Mouse (Mus musculus) heart, embryonic 10.5 days (tissue): ENCODE results near the gene a. TPM values are rescaled to one million over a fixed set of nuclear protein-coding genes. Genes with fewer than 3 reads are reported as not detected.

Experiments used
- DNase-seq: peaks from one replicate; pipeline ENCODE4 v3.0.0-alpha.2; 2017; ENCODE audit warnings: low spot score
- H3K27ac ChIP-seq: fragments of 300-500 bp; sonication (generic); 2 replicates; pipeline ENCODE4 v1.5.1; 2016; ENCODE audit warnings: mild to moderate bottlenecking
- H3K27me3 ChIP-seq: fragments of 300-500 bp; sonication (generic); 2 replicates; pipeline ENCODE4 v1.6.1; 2016; ENCODE audit warnings: mild to moderate bottlenecking; ENCODE audit not compliant: poor library complexity, insufficient read depth, severe bottlenecking
- H3K36me3 ChIP-seq: fragments of 300-500 bp; sonication (generic); 2 replicates; pipeline ENCODE4 v1.6.1; 2016; ENCODE audit warnings: mild to moderate bottlenecking, moderate library complexity
- H3K4me1 ChIP-seq: fragments of 300-500 bp; sonication (generic); 2 replicates; pipeline ENCODE4 v1.6.1; 2016; ENCODE audit warnings: mild to moderate bottlenecking
- H3K4me3 ChIP-seq: fragments of 300-500 bp; sonication (generic); 2 replicates; pipeline ENCODE4 v1.5.1; 2016; ENCODE audit warnings: mild to moderate bottlenecking, moderate library complexity
- H3K9me3 ChIP-seq: fragments of 300-500 bp; sonication (generic); 2 replicates; pipeline ENCODE4 v1.6.1; 2016; ENCODE audit warnings: mild to moderate bottlenecking, moderate library complexity
- WGBS: fragments of 180-500 bp; shearing (Covaris S2); methylation state at CpG from one replicate; pipeline ENCODE4 v1.1.7; 2016; 5-methylcytosine and 5-hydroxymethylcytosine counted together
- polyA plus RNA-seq: library from polyadenylated mRNA; unstranded; fragments of >200 nt; fragmentation: Nextera tagmentation; extraction: Ambion mirVana; gene quantifications from 2 replicates; pipeline ENCODE4 v1.2.1, GENCODE M21; 2016

a gene
- polyA plus RNA-seq, 1 experiment from 2014 or later: 2.5 TPM

- WGBS: 66% methylated on average over 6 of the region's 6 CpGs
These were observed 1.8 kb upstream of the a start for GRCm38 (mm10) chr2:154789381-154789780.

GRCm38 (mm10) chr2:154789977-154790655 lies 1.1 kb upstream of the a start:
- no peak for DNase-seq
- H3K27ac ChIP-seq: peak overlapping the region; percentile 98
- no peaks in the 10 kb centered on the region for H3K36me3 ChIP-seq
- WGBS: 6% methylated on average over 14 of the region's 14 CpGs
- H3K27me3 ChIP-seq: no peaks in the 10 kb centered on the region
- H3K4me1 ChIP-seq: peaks cover 58% of the 10 kb centered on the region
- H3K4me3 ChIP-seq: peak overlapping the region; percentile 89
- H3K9me3 ChIP-seq: no peaks in the 10 kb centered on the region

More at GRCm38 (mm10) chr2:154789381-154789780, 1.8 kb upstream of the a start:
- Histone ChIP-seq H3K4me1 (peaks cover 50% of the 10 kb centered on the region), H3K27ac (no peak overlapping the region; the same call in 1 of the 2 replicates), H3K4me3 (no peak overlapping the region), H3K36me3 (no peaks in the 10 kb centered on the region), H3K27me3 (no peaks in the 10 kb centered on the region), H3K9me3 (no peaks in the 10 kb centered on the region)
- DNase-seq: no peak

GRCm38 (mm10) chr2:154791661-154792642 lies 750 bp downstream of the a start:
- Histone ChIP-seq H3K9me3 (no peaks in the 10 kb centered on the region), H3K4me1 (peaks cover 60% of the 10 kb centered on the region), H3K4me3 (peak overlapping the region; percentile 89), H3K27me3 (no peaks in the 10 kb centered on the region), H3K36me3 (no peaks in the 10 kb centered on the region), H3K27ac (peak overlapping the region; percentile 98)
- peak; percentile 88 for DNase-seq
- under 1% methylated on average over 67 of the region's 67 CpGs for WGBS

GRCm38 (mm10) chr2:154803372-154803771 lies 12.2 kb downstream of the a start:
- Histone ChIP-seq H3K27ac (no peak overlapping the region), H3K27me3 (no peaks in the 10 kb centered on the region), H3K4me3 (no peak overlapping the region), H3K9me3 (no peaks in the 10 kb centered on the region), H3K4me1 (peaks cover 23% of the 10 kb centered on the region), H3K36me3 (0 out of 2 replicates have a peak, but pooled peaks cover 6% of the 10 kb centered on the region)
- DNase-seq: no peak
- 87% methylated on average over 1 of the region's 1 CpGs for WGBS

- Histone ChIP-seq H3K4me3 (no peak overlapping the region), H3K27me3 (no peaks in the 10 kb centered on the region), H3K36me3 (0 out of 2 replicates have a peak, but pooled peaks cover 6% of the 10 kb centered on the region), H3K27ac (no peak overlapping the region), H3K9me3 (no peaks in the 10 kb centered on the region), H3K4me1 (peaks cover 26% of the 10 kb centered on the region)
- DNase-seq: no peak
- 57% methylated on average over 4 of the region's 4 CpGs for WGBS
These were observed 12.6 kb downstream of the a start for GRCm38 (mm10) chr2:154803845-154804244.

GRCm38 (mm10) chr2:154807689-154808088 lies 16.5 kb downstream of the a start:
- DNase-seq: no peak
- no peak overlapping the region for H3K4me3 ChIP-seq
- H3K4me1 ChIP-seq: peaks cover 33% of the 10 kb centered on the region
- no peak overlapping the region for H3K27ac ChIP-seq
- H3K27me3 ChIP-seq: no peaks in the 10 kb centered on the region
- no peaks in the 10 kb centered on the region for H3K9me3 ChIP-seq
- no peaks in the 10 kb centered on the region for H3K36me3 ChIP-seq
- WGBS: 74% methylated on average over 1 of the region's 1 CpGs

GRCm38 (mm10) chr2:154809107-154809762 lies 18.0 kb downstream of the a start:
- DNase-seq: no peak
- H3K4me1 ChIP-seq: peaks cover 29% of the 10 kb centered on the region
- no peaks in the 10 kb centered on the region for H3K27me3 ChIP-seq
- H3K4me3 ChIP-seq: no peak overlapping the region
- no peaks in the 10 kb centered on the region for H3K9me3 ChIP-seq
- 88% methylated on average over 1 of the region's 1 CpGs for WGBS
- no peak overlapping the region for H3K27ac ChIP-seq
- H3K36me3 ChIP-seq: no peaks in the 10 kb centered on the region

- H3K27ac ChIP-seq: no peak overlapping the region
- H3K27me3 ChIP-seq: no peaks in the 10 kb centered on the region
- WGBS: 65% methylated on average over 1 of the region's 1 CpGs
- H3K9me3 ChIP-seq: no peaks in the 10 kb centered on the region
- no peak overlapping the region for H3K4me3 ChIP-seq
- H3K4me1 ChIP-seq: peaks cover 17% of the 10 kb centered on the region
- DNase-seq: no peak
- no peaks in the 10 kb centered on the region for H3K36me3 ChIP-seq
These were observed 19.6 kb downstream of the a start for GRCm38 (mm10) chr2:154810821-154811220.

- Histone ChIP-seq H3K27me3 (no peaks in the 10 kb centered on the region), H3K4me3 (no peak overlapping the region), H3K4me1 (peaks cover 25% of the 10 kb centered on the region), H3K36me3 (no peaks in the 10 kb centered on the region), H3K27ac (no peak overlapping the region), H3K9me3 (no peaks in the 10 kb centered on the region)
- DNase-seq: no peak
- 93% methylated on average over 2 of the region's 2 CpGs for WGBS
These were observed 22.2 kb downstream of the a start for GRCm38 (mm10) chr2:154813426-154813825.

GRCm38 (mm10) chr2:154817089-154817488 lies 25.9 kb downstream of the a start:
- Histone ChIP-seq H3K4me1 (peaks cover 43% of the 10 kb centered on the region), H3K27ac (no peak overlapping the region), H3K9me3 (no peaks in the 10 kb centered on the region), H3K4me3 (no peak overlapping the region), H3K27me3 (no peaks in the 10 kb centered on the region), H3K36me3 (no peaks in the 10 kb centered on the region)
- 64% methylated on average over 3 of the region's 3 CpGs for WGBS
- DNase-seq: no peak

GRCm38 (mm10) chr2:154817788-154818187 lies 26.6 kb downstream of the a start:
- 28% methylated on average over 1 of the region's 1 CpGs for WGBS

GRCm38 (mm10) chr2:154818599-154818998 lies 27.4 kb downstream of the a start:
- Histone ChIP-seq H3K27ac (no peak overlapping the region), H3K27me3 (no peaks in the 10 kb centered on the region), H3K4me1 (peaks cover 43% of the 10 kb centered on the region), H3K36me3 (0 out of 2 replicates have a peak, but pooled peaks cover 4% of the 10 kb centered on the region), H3K4me3 (no peak overlapping the region), H3K9me3 (no peaks in the 10 kb centered on the region)
- WGBS: 70% methylated on average over 1 of the region's 1 CpGs
- DNase-seq: no peak

More at GRCm38 (mm10) chr2:154817788-154818187, 26.6 kb downstream of the a start:
- no peak for DNase-seq
- H3K9me3 ChIP-seq: no peaks in the 10 kb centered on the region
- H3K4me1 ChIP-seq: peaks cover 43% of the 10 kb centered on the region
- H3K27ac ChIP-seq: no peak overlapping the region
- no peaks in the 10 kb centered on the region for H3K27me3 ChIP-seq
- 0 out of 2 replicates have a peak, but pooled peaks cover 4% of the 10 kb centered on the region for H3K36me3 ChIP-seq
- no peak overlapping the region for H3K4me3 ChIP-seq
